Mouse (Mus musculus): Measurements from ENCODE around the gene Micu1.

The Micu1 gene

DNA sequence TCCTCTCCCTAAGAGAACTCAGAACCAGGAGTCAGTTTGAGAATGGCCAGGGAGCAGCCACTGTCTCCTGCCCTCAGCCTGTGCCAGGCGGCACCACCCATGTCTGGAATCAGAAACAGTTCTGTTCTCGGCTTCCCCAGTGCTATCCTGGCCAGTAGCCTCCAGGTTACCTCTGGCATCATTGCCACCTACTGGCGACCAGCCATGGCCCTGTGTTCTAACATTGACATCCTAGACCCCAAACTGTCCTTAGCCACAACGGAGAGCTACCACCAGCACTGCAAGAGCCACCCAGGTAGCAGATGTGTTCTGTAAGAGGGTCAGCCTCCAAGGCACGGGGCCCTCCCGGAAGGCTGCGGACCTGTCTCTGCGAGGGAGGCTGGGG is 200.3 kb downstream of the Micu1 start:
- DNase-seq (ENCODE audit: low spot score in 2 of 2) = no peak

DNA sequence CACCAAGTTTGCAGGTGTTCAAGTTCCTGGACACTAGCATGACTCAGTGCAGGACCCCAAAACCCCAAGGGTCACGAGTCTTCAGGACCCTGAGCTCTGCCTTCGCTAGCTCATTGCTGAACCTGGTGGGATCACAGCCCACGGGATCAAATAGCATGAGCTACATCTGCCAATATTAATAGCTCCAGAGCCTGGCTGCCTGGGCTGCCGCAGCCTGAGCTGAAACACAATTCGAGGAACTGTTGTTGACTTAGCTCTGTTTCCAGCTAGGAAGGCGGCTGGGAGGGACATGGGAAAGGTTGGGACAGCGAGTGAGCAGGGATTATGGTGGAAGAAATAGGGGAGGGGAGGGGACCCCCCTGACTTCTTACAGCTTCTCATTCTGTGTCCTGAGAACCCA is 200.9 kb downstream of the Micu1 start:
- DNase-seq (ENCODE audit: low spot score in 2 of 2) = no peak

DNA sequence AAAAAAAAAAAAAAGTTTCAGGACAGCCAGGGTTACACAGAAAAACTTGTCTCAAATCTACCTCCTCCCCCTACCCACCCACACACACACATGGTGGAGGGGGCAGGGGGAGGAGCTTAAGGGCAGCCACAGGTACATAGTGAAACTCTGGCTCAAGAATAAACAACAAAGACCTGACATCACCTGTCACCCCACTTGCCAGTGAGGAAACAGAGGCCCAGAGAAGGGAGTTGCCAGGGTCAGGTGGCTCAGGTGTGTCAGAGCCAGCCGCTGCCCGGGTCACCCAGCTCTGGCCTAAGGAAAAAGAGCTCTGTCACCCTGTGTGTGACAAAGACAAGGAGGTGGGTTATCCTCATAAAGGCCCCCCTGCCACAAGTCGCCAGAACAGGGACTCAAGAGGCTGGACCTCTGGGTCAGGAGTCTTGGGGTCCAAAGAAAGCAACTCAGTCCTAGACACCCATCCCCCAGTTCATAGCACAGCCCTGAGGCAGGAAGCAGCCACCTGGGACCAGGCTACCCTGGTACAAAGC is 204.9 kb downstream of the Micu1 start:
- peak in 1 of 2 experiments; percentile 19 for DNase-seq (ENCODE audit: low spot score in 2 of 2)

GRCm38 (mm10) chr10:59907695-59908299 is 205.5 kb downstream of the Micu1 start:
- peak in 1 of 2 experiments; percentile 31 for DNase-seq (ENCODE audit: low spot score in 2 of 2)

GRCm38 (mm10) chr10:59908776-59909315 is 206.6 kb downstream of the Micu1 start:
- no peak for DNase-seq (ENCODE audit: low spot score in 2 of 2)

- no peak for DNase-seq (ENCODE audit: low spot score in 2 of 2)
Observed at GRCm38 (mm10) chr10:59909357-59909847, 207.1 kb downstream of the Micu1 start.

DNA sequence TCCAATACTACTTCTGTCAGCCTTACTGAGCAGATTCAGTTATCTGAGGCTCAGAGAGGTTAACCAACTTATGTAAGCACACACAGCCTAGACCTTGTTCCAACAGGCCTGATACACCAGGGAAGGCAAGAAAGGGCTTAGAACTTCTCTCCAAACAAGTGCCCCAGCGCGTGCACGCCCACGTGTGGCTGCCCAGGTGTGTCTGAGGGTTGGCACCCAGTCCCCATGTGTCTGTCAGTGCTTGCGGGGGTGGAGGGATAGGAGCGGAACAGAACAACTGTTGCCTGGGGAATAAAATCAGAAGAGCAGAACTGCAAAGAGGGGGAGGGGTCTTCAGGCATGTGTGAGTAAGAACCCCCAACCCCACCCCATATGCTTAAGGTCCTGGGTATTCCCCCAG is 208.8 kb downstream of the Micu1 start:
- peak in 1 of 2 experiments; percentile 78 for DNase-seq (ENCODE audit: low spot score in 2 of 2)

DNA sequence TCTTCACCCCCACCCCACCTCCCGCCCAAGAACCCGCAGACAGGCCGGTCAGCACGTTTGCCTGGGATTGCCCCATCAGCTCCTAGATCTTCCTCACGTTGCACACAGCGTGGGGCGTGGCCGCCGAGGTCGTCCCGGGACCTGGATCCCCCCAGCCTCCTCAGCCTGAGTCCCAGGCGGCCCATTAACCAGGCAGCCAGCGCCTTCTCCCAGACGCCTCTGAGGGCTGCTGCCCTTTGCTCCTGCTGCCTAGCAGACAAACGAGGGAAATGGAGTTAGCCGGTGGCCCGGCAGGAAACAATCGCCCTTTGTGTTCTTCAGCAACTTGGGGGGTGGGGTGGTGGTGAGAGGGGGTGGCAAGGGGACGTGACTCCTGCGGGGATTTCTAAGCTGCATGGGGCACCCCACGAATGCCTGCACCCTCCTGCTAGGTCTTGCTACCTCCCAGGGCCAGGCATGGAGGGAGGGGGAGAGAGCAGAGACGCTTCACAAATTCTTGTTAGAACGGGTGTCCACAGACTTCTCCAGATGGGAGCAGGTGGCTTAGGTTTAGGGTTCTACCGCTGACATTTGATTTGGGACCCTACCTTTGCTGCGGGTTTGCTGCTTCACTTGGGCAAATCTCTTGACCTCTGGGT is 209.4 kb downstream of the Micu1 start:
- peak in 1 of 2 experiments; percentile 69 for DNase-seq (ENCODE audit: low spot score in 2 of 2)
